Mouse (Mus musculus) hindbrain, postnatal 0 days (tissue): Measurements from ENCODE around the gene Pcolce2. TPM values are rescaled to one million over a fixed set of nuclear protein-coding genes. Genes with fewer than 3 reads are reported as not detected.
A peak's percentile ranks its signal among the peaks of the same experiment; 100 is the strongest.

Source experiments
- ATAC-seq: fragments of 200-750 bp; cut with Nextera tagmentation; 2 replicates; pipeline ENCODE4 v1.8.0; 2017; ENCODE audit warnings: mild to moderate bottlenecking, moderate TSS enrichment, moderate library complexity
- DNase-seq: peaks from one replicate; pipeline ENCODE4 v3.0.0-alpha.2; 2015; ENCODE audit warnings: low spot score
- H3K27ac ChIP-seq: fragments of 300-500 bp; sonication (generic); 2 replicates; pipeline ENCODE4 v1.5.1; 2014; ENCODE audit warnings: mild to moderate bottlenecking
- H3K27me3 ChIP-seq: fragments of 300-500 bp; sonication (generic); 2 replicates; pipeline ENCODE4 v1.6.1; 2014; ENCODE audit warnings: low read length, mixed read lengths; ENCODE audit not compliant: insufficient read depth
- H3K36me3 ChIP-seq: fragments of 300-500 bp; sonication (generic); 2 replicates; pipeline ENCODE4 v1.6.1; 2014; ENCODE audit warnings: low read length, mixed read lengths; ENCODE audit not compliant: insufficient read depth
- H3K4me1 ChIP-seq: fragments of 300-500 bp; sonication (generic); 2 replicates; pipeline ENCODE4 v1.6.1; 2014; ENCODE audit warnings: antibody characterized with exemption, low read length, mixed read lengths; ENCODE audit not compliant: insufficient read depth
- H3K4me2 ChIP-seq: fragments of 300-500 bp; sonication (generic); 2 replicates; pipeline ENCODE4 v1.6.1; 2014; ENCODE audit warnings: low read depth, mild to moderate bottlenecking, low read length, moderate library complexity, mixed read lengths
- H3K4me3 ChIP-seq: fragments of 300-500 bp; sonication (generic); 2 replicates; pipeline ENCODE4 v1.5.1; 2014; ENCODE audit warnings: low read length
- H3K9ac ChIP-seq: fragments of 300-500 bp; sonication (generic); replicated peaks from 2 replicates; pipeline ENCODE4 v1.6.1; 2014; ENCODE audit warnings: mild to moderate bottlenecking, low read length, moderate library complexity, mixed read lengths
- H3K9me3 ChIP-seq: fragments of 300-500 bp; sonication (generic); 2 replicates; pipeline ENCODE4 v1.6.1; 2016; ENCODE audit warnings: low read length, mixed read lengths
- CTCF ChIP-seq: IDR thresholded peaks from 2 replicates; pipeline ENCODE4 v1.5.1; 2016; ENCODE audit warnings: antibody characterized with exemption, control low read depth, low read depth
- WGBS: fragments of 180-500 bp; shearing (Covaris S2); extraction: QIAGEN DNeasy Blood & Tissue Kit; methylation state at CpG from one replicate; pipeline ENCODE4 v1.1.7; 2014; 5-methylcytosine and 5-hydroxymethylcytosine counted together
- polyA plus RNA-seq: library from polyadenylated mRNA; unstranded; fragments of >200 nt; fragmentation: Nextera tagmentation; extraction: Ambion mirVana; gene quantifications from 2 replicates; pipeline ENCODE4 v1.2.1, GENCODE M21; 2015
- total RNA-seq: library from RNA; depleted of rRNA; stranded (reverse); fragments of >200 nt; gene quantifications from 2 replicates; pipeline ENCODE4 v1.2.3, GENCODE M21; 2014

Pcolce2 gene
- total and polyA plus RNA-seq, 2 experiments from 2014 or later = 2.4 to 2.5 TPM

DNA sequence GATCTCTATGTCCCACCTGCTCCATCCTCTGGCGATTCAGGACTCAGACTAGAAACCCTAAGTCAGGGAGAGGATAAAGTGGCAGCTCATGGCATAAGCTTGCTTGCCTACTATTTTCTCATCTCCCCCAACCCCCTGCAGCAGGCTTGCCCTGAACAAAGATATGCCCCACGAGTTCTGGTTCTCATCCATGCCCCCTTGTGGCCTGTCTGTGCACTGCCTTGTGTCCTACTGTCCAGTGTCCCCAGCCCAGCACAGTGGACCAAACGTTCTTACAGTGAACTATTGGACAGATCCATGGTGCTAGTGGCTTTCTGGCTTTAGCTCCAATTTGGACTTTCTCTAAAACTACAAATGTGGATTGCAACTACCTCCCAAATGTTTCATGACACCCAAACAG is 50.7 kb downstream of the Pcolce2 start:
- no peak overlapping the region for H3K4me2 ChIP-seq
- H3K27me3 ChIP-seq = no peaks in the 10 kb centered on the region
- no peaks in the 10 kb centered on the region for H3K9me3 ChIP-seq
- peak; percentile 68 for TF ChIP-seq CTCF
- WGBS = 60% methylated on average over 3 of the region's 3 CpGs
- H3K9ac ChIP-seq = no peak overlapping the region
- H3K27ac ChIP-seq = no peak overlapping the region
- no peak overlapping the region for H3K4me3 ChIP-seq
- no peaks in the 10 kb centered on the region for H3K4me1 ChIP-seq
- DNase-seq = peak; percentile 20
- no peaks in the 10 kb centered on the region for H3K36me3 ChIP-seq
- no peak for ATAC-seq

DNA sequence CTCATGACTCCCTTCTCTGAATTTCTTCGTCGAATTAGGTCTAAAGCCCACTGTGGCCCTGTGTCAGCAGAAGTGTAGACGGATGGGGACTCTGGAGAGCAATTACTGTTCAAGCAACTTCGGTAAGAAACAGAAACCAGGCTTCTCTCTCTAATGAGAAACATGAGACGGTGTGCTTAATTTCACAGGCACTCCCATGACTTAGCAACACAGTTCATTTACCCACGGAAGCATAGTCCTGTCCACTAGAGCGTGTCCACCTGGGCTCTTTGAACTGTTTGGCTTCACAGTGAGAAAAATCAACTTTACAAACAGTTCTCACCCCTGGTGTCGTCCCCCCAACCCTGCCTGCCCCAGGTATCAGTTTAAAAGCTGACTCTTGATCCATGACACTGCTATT is 55.4 kb downstream of the Pcolce2 start:
- Histone ChIP-seq H3K9ac (no peak overlapping the region), H3K4me1 (no peaks in the 10 kb centered on the region), H3K9me3 (no peaks in the 10 kb centered on the region), H3K27ac (no peak overlapping the region), H3K4me2 (no peak overlapping the region), H3K36me3 (no peaks in the 10 kb centered on the region), H3K4me3 (no peak overlapping the region), H3K27me3 (no peaks in the 10 kb centered on the region)
- 66% methylated on average over 8 of the region's 8 CpGs for WGBS
- no peak for TF ChIP-seq CTCF
- DNase-seq (no peak), ATAC-seq (no peak)

DNA sequence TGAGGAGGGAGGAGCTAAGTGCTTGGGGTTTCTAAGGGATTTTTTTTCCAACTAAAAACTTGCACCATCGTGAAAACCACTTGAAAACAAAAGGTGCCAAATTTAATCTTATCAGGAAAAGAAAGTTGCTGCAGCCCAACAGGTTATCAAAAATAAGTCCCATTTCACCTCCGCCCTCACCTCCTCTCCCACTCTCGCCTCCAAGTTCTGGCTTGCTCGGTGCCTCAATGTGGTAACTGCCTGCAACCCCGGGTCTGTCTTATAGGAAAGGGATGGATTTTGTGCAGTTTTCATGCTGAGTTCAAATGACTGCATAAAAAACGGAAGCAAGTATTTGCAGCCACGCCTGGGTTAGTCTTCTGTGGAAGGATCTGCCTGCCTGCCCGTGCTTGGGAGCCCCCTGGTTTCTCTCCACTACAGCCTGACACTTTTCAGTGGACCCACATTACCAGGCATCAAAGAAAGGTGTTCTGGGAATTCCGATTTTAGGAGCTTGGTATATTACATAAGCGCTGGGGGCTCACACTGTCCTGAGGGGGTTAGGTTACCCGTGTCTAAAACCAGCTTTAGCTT is 56.2 kb downstream of the Pcolce2 start:
- ATAC-seq (no peak), DNase-seq (no peak)
- no peak overlapping the region for H3K9ac ChIP-seq
- no peaks in the 10 kb centered on the region for H3K4me1 ChIP-seq
- no peak for TF ChIP-seq CTCF
- no peak overlapping the region for H3K27ac ChIP-seq
- H3K9me3 ChIP-seq = no peaks in the 10 kb centered on the region
- 85% methylated on average over 11 of the region's 11 CpGs for WGBS
- H3K4me2 ChIP-seq = no peak overlapping the region
- H3K36me3 ChIP-seq = no peaks in the 10 kb centered on the region
- no peak overlapping the region for H3K4me3 ChIP-seq
- H3K27me3 ChIP-seq = no peaks in the 10 kb centered on the region

DNA sequence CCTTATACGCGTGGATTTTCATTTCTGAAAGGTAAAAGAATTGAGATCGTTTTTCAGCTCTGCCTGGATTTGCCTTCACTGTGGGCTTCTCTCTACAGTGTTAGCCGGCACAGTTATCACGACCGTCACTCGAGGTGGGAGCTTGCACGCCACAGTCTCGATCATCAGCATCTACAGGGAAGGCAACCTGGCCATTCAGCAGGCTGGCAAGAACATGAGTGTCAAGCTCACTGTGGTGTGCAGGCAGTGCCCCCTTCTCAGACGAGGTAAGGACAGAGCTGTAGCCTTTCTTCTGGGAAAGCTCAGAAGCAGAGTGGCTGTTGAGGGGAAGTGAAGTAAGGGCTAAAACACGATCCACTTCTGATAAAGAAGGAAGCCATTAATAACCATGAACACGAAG is 57.1 kb downstream of the Pcolce2 start:
- H3K4me3 ChIP-seq = no peak overlapping the region
- TF ChIP-seq CTCF = no peak
- no peak overlapping the region for H3K27ac ChIP-seq
- DNase-seq (no peak), ATAC-seq (no peak)
- no peaks in the 10 kb centered on the region for H3K36me3 ChIP-seq
- H3K9ac ChIP-seq = no peak overlapping the region
- no peaks in the 10 kb centered on the region for H3K27me3 ChIP-seq
- 81% methylated on average over 12 of the region's 12 CpGs for WGBS
- no peaks in the 10 kb centered on the region for H3K9me3 ChIP-seq
- no peaks in the 10 kb centered on the region for H3K4me1 ChIP-seq
- H3K4me2 ChIP-seq = no peak overlapping the region

DNA sequence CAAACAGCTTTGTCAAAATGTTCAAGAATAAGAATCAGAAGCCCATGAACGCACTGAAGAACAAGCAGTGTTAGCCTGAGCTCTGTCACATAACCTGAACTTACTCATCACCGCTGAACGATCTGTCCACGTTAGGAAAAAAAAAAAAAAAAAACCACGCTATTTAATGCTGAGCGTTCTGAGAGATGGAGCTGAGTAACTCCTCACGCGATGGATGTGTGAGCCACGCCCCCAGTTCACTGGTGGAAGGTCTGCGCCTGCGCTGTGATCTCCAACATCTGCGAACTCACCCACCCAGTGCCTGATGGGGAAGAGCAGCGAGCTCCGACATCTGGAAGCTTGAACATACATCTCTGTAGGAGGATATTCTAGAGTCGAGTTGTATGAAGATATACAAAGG is 57.6 kb downstream of the Pcolce2 start:
- H3K36me3 ChIP-seq = no peaks in the 10 kb centered on the region
- TF ChIP-seq CTCF = no peak
- no peak overlapping the region for H3K4me2 ChIP-seq
- H3K9ac ChIP-seq = no peak overlapping the region
- ATAC-seq = no peak
- WGBS = 91% methylated on average over 15 of the region's 15 CpGs
- no peak overlapping the region for H3K27ac ChIP-seq
- H3K9me3 ChIP-seq = no peaks in the 10 kb centered on the region
- H3K4me1 ChIP-seq = no peaks in the 10 kb centered on the region
- no peak overlapping the region for H3K4me3 ChIP-seq
- DNase-seq = no peak
- H3K27me3 ChIP-seq = no peaks in the 10 kb centered on the region

DNA sequence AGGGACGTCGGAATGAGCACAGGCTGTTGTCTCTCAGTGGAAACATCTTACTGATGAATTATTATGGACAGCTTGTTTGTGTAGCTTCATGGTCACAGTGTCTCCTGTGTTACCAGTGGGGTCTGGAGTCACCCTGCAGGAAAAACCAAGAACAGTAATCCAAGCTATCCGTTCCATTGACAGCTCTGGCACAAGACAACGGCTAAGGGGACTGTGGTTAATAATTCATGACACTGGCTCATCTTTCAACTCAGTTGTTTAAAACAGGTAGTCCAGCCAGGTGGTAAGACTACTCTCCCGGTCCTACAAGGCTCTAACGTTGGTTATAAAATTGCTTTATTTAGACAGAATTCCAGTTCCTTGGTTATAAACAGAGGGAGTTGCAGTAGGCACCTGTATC is 59.2 kb downstream of the Pcolce2 start:
- ATAC-seq (no peak), DNase-seq (no peak)
- no peak overlapping the region for H3K27ac ChIP-seq
- no peak overlapping the region for H3K9ac ChIP-seq
- no peak overlapping the region for H3K4me2 ChIP-seq
- no peaks in the 10 kb centered on the region for H3K9me3 ChIP-seq
- H3K36me3 ChIP-seq = no peaks in the 10 kb centered on the region
- no peak overlapping the region for H3K4me3 ChIP-seq
- 69% methylated on average over 6 of the region's 6 CpGs for WGBS
- no peaks in the 10 kb centered on the region for H3K4me1 ChIP-seq
- no peaks in the 10 kb centered on the region for H3K27me3 ChIP-seq
- TF ChIP-seq CTCF = no peak

DNA sequence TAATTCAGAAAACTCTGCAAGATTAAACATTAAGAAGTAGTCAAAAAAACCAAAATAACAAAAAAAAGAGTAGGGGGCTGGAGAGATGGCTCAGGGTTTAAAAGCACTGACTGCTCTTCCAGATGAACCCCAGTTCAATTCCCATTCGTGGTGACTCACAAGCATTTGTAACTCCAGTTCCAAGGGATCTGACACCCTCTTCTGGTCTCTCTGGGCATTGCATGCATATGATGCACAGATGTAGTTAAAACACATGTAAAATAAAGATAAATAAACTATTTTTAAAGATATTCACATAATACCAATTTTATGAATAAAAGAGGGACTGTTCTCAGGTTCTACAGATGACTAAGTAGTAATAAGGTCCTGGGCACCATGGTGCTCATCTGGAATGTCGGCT is 60.4 kb downstream of the Pcolce2 start:
- Histone ChIP-seq H3K9me3 (no peaks in the 10 kb centered on the region), H3K27ac (no peak overlapping the region), H3K27me3 (no peaks in the 10 kb centered on the region), H3K4me1 (no peaks in the 10 kb centered on the region), H3K9ac (no peak overlapping the region), H3K4me2 (no peak overlapping the region), H3K36me3 (no peaks in the 10 kb centered on the region), H3K4me3 (no peak overlapping the region)
- 56% methylated on average over 2 of the region's 2 CpGs for WGBS
- ATAC-seq (no peak), DNase-seq (peak; percentile 62)
- peak; percentile 68 for TF ChIP-seq CTCF
